Mouse (Mus musculus): ENCODE measurements around the gene Gm20388.

DNA sequence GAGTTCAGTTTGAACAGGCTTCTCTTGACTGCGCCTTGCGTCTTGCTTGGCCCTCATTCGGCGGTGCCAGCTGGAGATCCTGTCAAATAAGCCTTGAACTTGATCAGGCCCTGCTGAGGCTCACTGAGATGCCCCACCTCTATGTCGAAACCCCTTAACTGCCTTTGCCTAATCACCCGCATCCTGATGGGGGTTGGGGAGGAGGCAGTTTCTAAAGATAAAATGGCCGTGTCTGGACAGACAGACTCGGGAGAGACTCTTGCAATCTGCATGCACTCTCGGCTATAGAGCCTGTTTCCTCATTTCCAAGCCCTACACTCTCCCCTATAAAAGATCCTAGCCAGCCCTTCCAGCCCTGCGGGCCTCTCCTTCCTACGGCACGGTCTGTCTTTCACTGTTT is 2682.6 kb downstream of the Gm20388 start:
- TF ChIP-seq CTCF (IDR thresholded peaks at IDR 0.05; ENCODE audit: low read depth, low read length), result no peak
- no peak for TF ChIP-seq POLR2A (IDR thresholded peaks at IDR 0.05; ENCODE audit: insufficient read depth, low read length)

All from ES-Bruce4 (cell line).